Mouse (Mus musculus) gastrocnemius, postnatal 4 days (tissue): Measurements from ENCODE around the gene Magi1. TPM values are rescaled to one million over a fixed set of nuclear protein-coding genes. Genes with fewer than 3 reads are reported as not detected.

Experiments
- DNase-seq, 2 experiments: peaks; one replicate each; pipeline ENCODE4 v3.0.0; 2021 to 2022; ENCODE audit warnings: low spot score in 2 of 2, mixed read lengths in 2 of 2
- total RNA-seq, 2 experiments: library from RNA; stranded (reverse); gene quantifications; 2 replicates each; pipeline ENCODE4 v1.2.3; 2021

Gene Magi1
- total RNA-seq, 2 experiments from 2014 or later = 13.2 to 16.6 TPM

DNA sequence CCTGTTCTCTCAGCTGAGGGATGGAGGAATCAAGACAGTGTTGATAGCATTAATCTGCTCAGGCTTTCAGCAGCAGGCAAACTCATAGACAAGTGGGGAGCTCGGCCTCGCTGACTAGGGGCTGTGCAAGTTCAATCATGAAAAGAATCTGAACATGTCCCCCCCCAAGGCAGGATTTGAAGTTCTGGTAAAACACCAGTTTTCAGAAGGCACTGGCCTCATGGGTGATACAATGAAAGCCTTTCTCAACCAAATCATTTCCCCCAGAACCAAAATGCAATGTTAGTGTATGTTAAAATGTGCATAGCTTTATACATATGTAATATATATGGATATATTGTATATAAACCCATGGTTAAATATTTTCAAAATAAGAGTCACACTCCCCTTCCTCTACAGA is 372.3 kb downstream of the Magi1 start:
- DNase-seq = no peak

DNA sequence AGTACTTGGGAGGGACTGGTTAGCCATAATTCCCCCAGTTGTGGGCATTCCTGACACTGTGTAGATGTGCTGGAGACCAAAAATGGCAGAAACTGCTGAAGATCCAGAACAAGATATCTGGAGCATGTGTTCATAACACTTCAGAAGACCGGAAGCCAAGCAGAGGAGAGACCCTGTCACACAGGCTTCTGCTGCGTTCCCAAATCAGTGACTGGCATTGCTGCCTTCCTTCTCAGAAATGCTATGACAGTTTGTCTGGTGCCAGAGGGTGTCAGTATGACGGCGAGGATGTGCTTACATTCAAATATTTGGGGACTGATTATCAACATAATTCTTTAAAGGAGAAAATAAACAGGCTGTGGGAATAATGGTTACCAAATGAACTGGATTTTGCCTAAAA is 373.7 kb downstream of the Magi1 start:
- no peak for DNase-seq

DNA sequence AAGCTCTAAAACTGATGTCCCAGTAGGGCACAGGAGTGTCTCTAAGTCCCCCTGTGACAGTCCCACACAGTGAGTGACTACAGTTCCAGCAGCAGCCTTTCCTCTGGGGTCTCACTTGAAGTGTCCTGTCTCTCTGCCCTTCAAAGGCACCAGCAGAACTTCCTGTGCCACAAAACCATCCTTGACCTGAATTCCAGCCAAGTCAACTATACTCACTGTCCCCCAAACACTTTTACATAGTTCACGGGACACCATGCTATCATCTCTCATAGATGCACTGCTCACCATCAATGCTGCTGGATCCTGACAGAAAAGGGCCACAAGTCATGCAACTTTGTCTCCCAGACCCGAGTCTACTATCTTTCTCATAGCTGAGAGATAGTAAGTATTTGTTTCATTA is 378.7 kb downstream of the Magi1 start:
- DNase-seq = no peak

DNA sequence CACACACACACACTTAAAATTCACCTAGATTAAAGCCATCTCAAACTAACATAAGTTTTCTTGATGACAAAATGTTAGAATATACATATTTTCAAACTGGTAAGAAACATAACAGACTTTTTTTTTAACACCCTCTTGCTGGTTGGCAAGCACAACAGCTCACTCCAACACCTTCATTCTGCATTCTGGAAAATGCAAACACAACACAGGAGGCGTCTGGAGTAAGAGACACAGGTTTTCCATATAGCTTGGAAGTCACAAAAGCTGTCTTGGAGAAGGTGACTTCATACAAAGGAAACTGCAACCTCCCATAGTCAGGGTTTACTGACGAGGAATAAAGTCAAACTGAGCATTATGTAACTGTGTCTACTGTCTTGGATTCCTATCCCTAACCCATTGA is 381.5 kb downstream of the Magi1 start:
- DNase-seq = no peak

DNA sequence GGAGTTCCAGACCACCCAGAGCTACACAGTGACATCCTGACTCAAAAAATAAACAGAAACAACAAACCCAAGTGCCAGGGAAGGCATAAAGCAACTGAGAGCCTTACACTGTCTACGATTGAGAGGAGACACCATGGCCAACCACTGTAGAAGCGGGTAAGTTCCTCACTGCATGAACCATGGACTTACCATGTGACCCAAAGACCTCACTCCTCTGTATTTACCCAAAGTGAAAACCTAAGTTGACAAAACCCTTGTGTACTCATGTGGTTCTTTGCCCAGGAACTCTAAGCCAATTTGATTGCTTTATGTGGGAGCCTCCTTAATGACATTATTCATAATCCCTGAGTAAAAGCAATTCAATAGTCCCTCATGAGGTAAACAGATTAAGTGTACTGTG is 382.3 kb downstream of the Magi1 start:
- DNase-seq = no peak

DNA sequence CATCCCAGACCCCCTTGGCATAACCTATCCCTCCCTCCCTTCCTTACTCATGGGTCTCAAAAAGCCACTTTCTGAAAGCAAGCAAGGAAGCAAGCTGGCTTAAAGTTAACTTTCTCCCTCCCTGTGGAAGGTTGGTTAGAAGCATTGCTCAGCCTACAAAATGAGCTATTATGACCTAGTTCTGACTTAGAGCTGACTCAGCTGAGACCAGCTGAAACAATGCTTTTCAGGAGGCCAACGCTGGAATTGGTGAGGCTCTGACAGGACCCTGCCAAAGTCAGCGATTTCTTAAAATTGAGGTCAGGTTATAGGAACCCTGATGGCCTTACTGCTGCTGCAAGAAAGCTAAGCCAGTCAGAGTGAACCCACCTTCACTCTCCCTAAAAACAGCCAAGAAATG is 386.2 kb downstream of the Magi1 start:
- DNase-seq = no peak

DNA sequence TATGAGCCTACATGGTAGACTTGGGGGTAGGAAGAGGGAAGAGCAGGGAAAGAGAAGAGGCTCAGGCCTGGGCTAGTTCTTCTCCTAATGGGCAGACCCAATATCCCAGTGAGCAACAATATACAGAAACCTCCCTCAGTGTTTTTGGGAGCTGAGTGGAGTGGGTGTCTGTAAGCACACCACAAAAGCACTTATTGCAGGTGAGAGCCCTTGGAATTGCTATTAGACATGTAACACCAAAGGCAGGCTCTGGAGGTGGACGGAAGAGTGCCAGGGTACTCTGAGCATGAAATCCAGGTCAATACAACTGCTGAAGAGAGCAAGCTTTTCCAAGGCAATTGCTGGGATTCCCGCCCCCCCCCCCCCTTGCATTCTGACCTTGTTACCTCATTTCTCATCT is 388.0 kb downstream of the Magi1 start:
- no peak for DNase-seq

DNA sequence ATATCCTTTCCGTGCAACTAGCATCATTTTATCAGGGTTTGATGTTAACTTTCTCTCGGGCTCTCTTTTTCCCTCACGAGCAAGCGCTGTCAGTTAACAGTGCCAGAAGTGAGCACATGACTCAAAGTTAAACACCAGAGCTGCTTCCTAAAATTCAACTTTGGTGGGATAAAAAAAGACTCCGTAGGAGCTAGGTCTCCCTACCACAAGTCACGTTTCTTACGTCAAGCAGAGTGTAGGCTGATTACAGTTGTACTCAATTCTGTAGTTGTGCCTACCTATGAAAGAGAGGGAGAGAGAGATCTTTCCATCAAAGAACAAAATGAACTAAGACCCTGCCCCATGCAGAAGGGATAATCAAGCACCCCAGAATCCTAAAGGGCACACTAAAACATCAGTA is 389.8 kb downstream of the Magi1 start:
- no peak for DNase-seq

DNA sequence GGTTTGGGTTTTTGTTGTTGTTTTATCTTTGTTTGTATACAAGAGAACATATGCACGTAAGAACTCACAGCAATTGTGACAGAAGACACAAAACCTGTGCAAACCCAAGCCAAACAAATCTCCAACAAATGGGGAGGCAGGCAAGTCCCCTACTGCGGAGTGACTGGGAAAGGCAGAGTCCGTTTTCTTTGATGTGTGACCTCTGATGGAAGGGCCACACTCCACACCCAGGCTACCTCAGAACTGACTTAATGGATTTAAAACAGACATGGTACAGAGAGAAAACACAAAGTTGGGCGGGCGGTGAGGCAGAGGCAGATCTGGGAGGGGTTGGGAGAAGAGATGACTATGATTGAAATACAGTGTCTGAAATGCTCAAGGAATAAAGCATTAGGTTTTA is 390.8 kb downstream of the Magi1 start:
- DNase-seq = no peak

DNA sequence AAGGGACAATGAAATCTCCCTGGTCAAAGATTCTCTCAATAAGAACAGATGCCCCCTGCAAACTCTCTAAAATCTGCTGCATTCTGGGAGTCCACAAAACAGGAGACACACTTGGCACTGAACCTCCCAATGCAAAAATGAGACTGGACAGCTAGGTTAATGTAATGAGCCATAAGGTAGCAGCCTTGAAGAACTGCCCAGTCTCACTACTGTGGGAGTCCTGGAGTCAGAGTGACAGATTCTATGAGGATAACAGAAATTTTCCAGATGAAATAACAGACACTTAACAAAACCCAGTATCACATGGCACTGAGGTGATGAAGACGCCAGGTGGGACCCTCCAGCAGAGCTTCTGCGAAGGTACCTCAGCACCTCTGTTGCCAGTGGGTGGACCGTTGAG is 393.7 kb downstream of the Magi1 start:
- DNase-seq = no peak

DNA sequence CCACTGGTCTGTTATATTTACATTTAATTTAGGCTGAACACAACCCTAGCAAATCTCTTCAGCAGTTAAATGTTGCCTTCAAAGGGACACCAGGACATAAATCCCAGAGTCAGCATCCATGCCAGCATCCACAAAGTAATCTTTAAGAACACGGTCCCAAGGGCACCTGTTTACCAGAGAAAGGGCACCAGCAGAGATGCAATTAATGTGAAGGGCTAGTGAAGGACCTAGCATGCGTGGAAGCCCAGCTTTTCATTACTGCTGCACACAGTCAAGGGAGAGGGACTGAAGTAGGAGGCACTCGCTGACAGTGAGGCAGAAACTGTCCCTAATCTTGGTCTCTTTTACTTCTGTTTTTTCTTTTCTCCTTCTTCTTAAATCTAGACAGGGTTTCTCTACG is 406.4 kb downstream of the Magi1 start:
- no peak for DNase-seq

DNA sequence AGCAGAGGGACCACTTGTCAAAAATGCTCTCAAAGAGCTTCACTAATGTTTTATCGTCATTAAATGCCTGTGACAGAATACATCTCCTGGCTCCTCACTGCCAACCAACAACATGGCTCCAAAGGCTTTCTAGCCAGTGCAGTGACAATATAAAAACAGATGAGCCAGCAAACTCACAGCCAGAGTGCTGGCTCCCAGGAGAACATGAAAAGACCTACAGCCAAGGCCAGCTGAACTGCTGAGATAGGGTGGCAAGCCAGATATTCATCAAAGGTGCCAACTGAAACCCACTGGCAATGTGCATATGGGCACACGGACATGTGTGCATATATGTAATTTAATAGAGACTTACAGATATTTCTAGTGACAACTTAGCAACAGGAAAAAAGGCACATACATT is 408.8 kb downstream of the Magi1 start:
- no peak for DNase-seq

DNA sequence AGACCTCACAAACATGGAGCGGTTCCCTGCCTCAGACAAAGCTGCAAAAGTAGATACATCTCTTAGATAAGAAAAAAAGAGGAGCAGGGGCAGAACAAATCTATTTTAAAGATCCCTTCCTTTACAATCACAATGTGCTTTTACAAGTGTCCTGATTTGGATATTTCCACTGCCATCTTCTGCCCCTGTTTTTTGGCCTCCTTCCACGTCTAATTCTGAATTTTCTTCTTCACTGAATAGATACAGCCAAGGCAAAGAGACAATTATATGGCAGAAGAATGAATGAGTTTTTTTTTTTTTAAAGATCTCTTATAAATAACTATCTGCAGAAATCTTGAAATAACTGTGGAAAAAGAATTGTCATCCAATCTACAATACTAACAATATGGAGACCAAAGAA is 409.3 kb downstream of the Magi1 start:
- no peak for DNase-seq

DNA sequence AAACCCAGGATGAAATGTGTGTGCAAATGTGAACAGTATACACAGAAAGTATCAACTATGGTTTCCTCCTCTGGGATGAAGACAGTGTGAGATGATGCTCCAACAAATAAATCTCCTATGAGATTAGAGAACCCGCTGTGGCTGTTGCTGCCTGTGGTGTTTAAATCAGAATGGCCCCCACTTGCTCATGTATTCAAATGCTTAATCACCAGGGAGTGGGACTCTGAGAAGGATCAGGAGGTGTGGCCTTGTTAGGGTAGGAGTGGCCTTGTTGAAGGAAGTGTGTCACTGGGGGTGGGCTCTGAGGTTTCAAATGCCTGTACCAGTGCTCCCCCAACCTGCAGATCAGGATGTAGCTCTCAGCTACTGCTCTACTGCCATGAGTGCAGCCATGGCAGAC is 410.2 kb downstream of the Magi1 start:
- DNase-seq = no peak

DNA sequence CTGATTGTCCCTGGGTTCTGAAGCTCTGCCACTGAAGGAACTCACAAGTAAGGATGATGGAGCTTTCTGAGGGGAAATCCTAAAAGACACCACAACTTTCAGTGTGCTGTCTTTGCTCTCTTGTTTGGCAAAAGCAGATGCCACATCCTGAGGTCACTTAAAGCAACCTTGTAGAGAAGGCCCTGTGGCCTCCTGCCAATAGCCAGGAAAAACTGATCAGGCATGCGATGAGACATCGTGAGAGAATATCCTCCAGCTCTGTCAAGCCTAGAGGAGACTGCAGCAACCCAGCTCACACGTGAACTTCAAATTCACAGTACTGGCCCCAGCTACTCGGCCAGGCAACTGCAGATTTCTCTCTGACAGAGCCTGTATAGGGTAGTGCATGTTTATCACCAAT is 412.2 kb downstream of the Magi1 start:
- DNase-seq = no peak

DNA sequence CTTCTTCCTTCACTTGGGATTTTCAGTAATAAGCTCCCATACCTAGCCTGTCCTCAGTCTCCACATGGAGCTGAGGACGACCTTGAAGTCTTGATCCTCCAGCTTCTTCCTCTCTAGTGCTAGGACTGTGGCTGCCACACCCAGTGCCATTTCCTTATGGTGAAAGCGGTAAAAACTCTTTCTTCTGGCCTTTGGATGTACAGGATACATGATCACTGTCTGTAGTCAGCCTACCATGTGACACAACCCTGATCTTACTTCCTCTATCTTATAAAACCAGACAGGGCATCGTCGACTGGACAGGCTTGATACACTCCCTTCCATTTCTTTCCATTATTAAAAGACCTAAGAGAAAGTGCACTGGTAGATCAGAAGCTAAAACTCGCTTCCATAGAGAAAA is 413.7 kb downstream of the Magi1 start:
- DNase-seq = no peak

DNA sequence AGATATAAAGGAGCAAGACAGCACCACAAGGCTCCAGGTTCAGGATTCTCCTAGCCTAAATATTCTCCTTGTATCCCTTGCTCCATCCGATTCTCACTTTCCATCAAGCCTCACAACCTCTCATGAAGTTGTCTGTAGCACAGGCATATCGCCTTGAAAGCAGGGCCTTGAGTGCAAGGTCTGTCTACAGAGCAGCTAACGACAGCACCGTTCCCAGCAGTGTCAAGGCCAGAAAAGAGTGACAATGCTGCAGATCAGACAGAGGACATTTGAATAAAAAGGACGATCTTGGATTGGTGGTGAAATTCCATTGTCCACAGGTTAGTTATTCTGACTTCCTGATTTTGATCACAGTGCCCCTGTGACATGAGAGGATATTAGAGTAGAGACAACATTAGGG is 421.5 kb downstream of the Magi1 start:
- DNase-seq = no peak

DNA sequence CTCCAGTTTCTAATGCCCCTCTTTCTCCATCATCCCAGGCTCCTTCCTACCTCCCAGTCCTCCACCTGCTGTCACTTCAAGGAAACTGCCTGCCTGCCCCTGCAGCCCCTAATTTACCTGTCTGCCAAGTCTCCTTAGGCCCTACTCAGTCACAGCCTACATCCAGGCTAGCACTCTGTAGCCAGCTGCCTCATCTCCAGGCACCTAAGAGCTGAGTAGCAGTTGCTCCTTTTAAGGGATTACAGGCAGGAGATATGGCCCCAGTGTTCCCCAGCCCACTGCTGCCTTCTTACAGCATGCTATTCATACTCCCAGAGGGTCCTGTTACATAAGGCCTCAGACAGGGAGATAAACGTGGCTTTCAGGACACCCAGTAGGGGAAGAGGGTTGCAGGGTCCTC is 426.9 kb downstream of the Magi1 start:
- no peak for DNase-seq

DNA sequence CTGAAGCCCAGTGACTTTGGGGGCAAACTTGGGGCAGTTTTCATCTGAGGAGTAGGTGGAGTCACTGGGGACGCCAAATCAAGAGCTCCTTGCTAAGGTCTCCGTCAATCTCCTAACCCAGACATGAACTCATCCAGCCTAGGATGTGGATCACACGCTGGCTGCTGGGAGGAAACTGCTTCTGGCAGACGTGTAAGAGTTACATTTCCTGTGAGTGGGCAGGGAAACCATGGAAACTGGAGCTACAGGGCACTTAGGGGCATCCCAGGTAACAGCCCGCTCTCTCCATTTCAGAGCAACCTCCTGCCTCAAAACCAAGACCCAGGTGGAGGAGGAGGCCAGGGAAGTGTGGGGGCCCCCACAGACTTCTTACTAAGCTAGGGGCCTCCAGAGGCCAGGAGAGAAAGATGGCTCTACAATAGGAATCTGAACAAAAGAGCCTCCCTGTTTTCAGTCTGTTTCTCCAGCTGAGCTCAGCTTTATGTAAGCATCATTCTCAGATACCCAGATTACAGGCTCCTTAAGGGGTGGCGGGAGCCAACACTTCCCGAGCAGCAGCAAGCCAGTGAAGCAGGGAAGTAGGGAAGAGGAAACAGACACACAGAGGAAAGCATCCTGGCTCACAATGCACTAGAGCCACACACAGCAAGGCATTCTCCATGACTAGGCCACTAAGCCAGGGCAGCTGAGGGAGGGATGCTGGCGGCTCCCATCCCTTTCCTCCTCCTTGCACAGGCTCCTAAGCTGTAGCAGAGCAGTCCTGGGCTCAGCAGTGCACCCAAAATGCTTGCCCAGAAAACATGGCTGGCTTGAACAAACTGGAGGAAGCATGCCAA is 427.7 kb downstream of the Magi1 start:
- no peak for DNase-seq

DNA sequence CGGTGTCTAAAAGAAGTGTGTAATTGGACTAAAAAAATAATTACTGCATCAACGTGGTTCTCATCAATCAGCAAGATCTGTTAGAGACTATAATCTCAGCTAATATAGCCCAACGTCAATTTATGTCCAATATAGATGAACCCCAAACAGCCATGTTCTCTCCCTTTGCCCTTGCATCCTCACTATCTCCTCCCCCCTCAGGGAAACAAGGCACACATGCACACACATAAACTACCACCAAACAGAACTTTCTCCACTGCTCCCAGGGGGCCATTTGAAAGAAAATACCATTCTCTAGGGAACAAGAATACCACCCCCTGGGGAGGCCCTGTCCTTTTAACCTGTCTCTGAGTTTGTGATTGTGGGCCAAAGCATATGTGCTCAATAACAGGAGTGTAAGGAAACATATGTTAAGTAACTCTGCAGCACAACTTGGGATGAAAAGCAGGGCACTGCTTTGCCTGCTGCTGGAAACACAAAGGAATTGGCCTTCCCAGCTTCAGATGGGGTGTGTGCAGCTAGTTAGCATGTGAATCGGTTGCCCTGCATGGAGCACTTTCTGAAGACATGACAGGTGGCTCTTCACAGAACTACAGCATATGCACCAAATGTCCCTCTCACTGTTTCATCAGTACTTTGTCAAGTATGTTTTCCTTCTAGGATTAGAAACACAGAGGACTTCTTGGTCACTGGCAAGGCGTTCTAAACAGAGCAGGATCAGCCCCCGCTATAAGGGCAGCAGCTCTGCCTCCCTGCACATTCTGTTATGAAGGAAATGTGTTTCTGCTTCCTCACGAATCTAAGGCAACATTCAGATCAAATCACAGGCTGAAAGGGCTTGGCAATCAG is 434.6 kb downstream of the Magi1 start:
- no peak for DNase-seq

DNA sequence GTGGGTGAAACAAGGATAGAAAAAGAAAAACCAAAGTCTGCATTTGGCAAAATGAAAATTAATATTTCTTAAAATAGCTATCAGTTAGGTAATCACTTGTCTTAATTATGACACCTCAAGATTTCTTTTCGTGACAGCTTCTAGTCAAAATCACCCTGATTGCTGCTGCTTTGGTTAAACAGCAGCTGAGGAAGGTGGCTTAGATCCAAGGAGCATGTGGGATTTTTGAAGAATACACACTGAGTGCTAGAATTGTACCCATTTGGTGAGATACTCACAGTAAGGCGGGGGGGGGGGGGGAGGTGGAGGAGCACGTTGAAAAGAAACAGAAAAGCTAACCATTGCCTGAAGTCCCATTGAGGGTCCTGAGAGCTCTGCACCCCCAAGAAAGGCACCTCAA is 438.2 kb downstream of the Magi1 start:
- DNase-seq = no peak

DNA sequence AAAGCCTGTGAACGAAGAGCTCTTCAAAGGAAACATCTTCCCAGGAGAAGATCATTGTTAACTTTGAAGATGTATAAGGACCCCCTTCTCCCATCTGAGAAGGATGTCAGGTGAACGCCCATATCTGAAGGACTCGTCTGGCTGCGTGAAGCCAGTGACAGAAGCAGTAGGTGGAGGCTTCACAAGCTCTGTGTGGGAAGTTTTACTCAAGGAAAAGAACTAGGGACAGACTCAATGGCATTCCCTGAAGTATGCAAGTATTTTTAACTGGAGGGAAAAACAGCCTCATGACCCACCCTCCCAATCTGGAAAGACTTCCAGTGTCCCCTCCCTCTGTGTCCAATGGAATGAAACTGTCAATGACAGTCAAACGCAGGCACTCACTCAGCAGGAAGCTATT is 438.6 kb downstream of the Magi1 start:
- DNase-seq = no peak

DNA sequence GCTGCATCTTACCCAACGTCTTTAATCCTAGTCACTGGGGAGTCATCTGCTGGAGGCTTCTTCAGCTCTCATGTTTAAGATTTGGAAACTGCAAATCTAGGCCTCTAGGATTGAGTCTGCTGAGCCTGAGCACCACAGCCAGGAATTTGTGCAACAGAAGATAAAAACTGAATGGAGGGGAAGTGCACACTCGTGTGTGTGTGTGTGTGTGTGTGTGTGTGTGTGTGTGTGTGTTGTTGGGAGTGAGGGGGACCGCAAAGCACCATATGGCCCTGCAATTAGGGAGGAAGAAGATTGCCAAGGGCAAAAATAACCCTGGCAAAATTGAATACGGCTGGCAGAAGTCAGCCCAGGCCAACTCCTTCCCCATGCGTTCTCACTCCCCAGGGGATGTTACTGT is 439.1 kb downstream of the Magi1 start:
- DNase-seq = no peak
